Mouse (Mus musculus): ENCODE measurements around the gene Pgpep1.

DNA sequence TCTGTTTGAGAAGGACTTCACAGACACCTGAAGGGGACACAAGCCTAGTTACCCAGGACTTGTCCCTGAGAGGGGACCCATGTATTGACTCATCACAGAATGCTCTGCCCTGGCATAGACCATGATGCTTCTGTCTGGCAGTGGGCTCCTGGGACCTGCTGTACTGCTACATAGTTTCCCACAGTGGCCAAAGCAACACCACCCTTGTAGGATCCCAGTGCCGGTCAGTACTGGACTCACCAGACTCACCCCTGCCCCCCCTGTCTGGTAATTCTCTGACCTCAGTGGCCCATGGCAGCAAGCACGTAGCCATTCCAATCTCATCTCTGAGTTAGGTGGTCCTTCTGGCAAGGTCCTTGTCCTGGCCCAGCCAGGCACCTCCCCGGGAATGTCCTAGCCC, 27.9 kb upstream of the Pgpep1 start:
- no peak for TF ChIP-seq CTCF (IDR thresholded peaks at IDR 0.05; ENCODE audit: control insufficient read depth, insufficient read depth, insufficient read length)
- no peak for TF ChIP-seq MYOD1 (IDR thresholded peaks at IDR 0.05; ENCODE audit: control insufficient read depth, insufficient read length, low read depth)

All from C2C12 (cell line).